Mouse (Mus musculus) erythroblast, embryonic 14.5 days (primary cell): ENCODE measurements at regions not wholly inside any gene's neighbourhood (a gene's known extent, or its start where the extent isn't known, plus 50 kb on each side); places are given as distances from the start of the nearest gene placed in this dataset.
"Not testable (repeated sequence)": the region's sequence is repeated elsewhere in the genome, so short reads cannot be mapped to it uniquely, and the experiment has no call there.

Source experiments
- GATA1 ChIP-seq: IDR thresholded peaks from 2 replicates; pipeline ENCODE4 v1.6.1; 2012; ENCODE audit warnings: low read length, inconsistent platforms, mixed read lengths
- TAL1 ChIP-seq: IDR thresholded peaks from 3 replicates; pipeline ENCODE4 v1.6.1; 2012; ENCODE audit warnings: low read length, inconsistent platforms, mixed read lengths

- TF ChIP-seq GATA1, TAL1: not testable (repeated sequence)
Observed at GRCm38 (mm10) chr14:53581734-53582133, 672.2 kb downstream of the Dad1 start.
